Mouse (Mus musculus): ENCODE results near the gene Cep135.

DNA sequence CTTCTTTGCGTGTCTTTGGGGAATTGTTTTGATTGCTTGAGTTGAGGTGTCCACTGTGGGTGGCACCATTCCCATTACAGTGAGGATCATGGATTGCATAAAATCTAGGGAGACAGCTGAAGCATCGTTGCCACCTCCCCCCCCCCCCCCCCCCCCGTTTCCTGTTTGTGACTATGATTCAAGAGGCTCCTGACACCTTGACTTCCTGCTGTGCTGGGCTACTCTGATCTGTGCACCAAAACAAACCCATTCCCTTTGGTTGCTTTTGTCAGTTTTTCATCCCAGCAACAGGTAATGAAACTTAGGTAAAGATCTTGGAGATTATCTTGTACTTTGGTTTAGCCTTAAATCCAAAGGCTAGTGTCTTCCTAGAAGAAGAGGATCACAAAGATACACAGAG is 92.5 kb downstream of the Cep135 start:
- TF ChIP-seq EP300 (IDR thresholded peaks at IDR 0.05; ENCODE audit: low read depth), result no peak
- no peak for TF ChIP-seq CTCF (IDR thresholded peaks at IDR 0.05; ENCODE audit: low read depth)
